Mouse (Mus musculus) layer of hippocampus, adult 9-10 months (tissue): ENCODE data around the gene Ptprn2.

Experiments
- DNase-seq: peaks from one replicate; pipeline ENCODE4 v3.0.0; 2022; ENCODE audit warnings: low spot score

The Ptprn2 gene

DNA sequence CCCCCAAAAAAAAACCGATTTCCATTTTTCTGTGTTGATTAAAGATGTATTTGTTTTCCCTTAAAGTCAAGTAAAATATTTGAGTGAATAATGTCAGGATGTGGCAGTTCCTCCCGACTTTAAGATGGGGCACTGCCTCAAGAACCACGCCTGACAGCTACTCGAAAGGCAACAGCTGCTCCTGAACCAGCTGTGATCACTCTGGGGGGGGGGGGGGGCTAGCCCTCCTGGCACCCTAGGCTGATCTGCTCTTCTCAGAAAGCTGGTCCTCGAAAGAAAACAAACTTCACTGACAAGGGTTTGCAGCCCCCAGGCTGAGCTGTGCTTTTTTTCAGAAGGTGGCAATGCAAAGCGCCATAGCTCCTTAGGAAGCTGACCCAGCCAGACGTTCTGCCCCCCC, 663.7 kb downstream of the Ptprn2 start:
- no peak for DNase-seq

DNA sequence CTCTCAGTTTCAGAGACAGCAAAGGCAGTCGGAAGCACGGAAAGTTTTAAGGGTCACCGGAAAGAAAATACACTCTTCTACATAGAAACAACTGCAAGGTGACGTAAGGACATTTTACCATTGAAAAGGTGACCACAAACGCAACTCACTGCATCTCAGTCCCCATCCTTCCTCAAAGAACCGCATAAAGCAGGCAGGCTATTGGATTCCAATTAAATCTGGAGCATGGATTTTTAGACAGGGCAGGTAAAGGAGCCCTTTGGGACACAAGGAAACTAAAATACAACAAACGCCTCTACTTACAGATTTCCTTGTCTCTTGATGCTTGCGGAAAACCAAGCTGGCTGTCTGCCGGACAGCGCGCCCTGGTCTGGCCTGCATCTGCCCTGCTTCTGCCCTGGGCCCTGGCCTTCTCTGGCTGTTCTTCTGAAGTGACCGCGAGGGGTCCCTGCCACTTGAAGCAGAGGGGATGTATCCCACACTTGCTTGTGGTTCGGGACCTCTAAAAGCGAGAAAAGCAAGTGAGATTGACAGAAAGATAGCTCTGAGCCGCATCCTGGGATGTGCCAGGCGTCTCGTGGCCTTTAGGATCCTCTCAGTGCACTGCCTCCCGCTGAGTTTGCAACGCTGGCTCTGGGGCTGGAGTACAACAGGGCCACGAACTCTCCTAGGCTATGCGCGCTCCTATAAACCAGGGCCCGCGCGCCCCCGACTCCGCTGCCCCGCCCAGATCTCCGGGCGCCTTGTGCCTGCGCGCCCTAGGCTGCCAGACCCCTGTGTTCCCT, 665.3 kb downstream of the Ptprn2 start:
- DNase-seq, result no peak

DNA sequence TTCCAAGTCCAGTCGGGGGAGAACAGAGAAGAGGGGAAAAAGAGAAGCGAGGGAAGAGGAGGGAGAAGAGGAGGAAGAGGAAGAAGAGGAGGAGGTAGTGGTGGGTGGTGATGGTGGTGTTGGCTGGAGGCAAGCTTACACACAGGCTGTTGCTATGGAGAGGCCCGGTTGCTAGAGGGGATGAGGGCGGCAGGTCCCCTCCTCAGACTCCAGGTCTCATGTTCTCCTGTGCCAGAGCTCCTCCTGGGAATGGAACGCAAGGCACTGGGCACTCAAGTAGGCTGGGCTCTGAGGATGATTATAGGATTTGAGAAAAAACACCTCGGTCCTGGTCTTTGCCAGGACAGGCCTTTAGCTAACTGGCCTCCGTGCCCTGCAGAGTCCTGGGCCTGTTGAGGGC, 666.1 kb downstream of the Ptprn2 start:
- DNase-seq, result no peak

DNA sequence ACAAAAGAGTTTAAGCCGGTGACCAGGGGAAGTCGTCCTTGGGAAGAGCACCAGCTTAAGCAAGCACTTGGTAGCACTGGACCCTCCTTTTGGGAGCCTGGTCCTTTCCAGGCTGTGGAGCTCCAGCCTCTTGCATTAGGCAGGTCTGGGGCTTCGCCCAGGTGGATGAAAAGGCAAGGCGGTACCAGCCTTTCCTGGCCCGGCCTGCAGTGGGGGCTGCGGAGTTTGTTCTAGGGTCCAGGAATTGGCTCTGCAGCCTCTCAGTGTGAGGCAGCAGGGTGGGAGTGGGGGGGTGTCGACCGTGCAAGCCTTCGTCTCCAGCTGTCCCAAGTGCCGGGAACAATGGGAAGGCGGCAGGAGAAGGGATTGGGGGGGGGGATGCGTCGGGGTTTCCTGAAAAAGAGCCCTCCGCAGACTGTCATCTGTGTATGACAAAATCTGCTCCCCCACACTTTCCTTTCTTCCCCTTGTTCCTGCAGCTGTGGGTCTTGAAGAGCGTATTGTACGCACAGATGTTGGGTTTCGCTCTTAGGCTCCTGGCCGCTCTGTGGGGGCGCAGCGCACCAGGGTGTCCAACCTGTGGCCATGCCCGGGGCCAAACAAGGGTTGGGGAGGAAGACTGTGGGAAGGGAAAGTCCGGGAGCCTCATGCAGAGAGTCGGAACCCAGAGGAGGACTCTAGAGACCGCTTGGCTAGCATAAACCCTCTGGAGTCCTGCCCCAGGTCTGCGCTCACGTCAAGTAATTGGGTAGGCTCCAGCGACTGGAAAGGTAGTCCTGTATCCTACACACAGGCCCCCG, 667.0 kb downstream of the Ptprn2 start:
- no peak for DNase-seq

DNA sequence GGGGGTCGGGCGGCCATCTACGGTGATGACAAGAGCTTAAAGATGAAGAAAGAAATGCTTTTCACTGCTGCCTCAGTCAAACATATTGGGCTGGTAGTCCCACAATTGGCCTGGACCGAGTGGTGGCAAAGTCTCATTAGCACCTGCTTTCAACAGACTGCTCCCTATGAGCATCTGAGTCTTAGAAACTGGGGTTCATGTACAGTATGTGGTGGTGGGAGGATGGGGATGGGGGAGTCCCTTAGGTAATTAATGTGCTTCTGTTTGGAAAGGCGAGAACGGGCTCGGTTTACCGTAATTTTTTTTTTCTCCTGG, 667.6 kb downstream of the Ptprn2 start:
- no peak for DNase-seq

DNA sequence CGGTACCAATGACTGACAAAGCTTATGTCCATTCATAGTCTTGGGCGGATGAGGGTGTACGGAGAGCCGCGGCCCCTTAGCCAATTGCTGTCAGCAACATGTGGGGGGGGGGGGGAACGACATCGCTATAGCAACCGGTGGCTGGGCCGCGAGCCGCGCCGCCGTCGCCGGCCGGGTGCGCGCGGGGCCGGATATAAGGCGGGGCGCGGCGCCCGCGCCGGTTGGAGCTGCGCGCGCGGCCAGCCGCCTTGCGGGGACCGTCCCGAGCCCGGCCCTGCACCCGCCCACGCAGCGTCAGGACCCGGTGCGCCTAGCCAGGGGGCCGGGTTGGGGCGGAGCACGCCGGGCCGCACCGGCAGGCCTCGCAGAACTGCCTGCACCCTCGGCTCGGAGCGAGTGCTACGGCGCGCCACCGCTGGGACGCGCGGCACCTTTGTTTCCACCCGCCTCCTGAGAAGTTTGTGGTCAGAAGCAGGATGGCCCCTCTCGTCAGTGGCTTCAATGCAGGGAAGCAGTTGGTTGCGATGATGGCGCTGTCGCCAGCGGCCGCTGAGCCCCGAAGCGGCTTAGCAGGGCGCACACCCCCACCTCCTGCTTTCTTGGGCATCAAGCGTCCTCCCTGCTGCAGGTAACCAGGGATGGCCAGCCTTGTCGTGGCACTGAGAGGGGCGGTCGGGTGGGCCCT, 668.3 kb downstream of the Ptprn2 start:
- no peak for DNase-seq

DNA sequence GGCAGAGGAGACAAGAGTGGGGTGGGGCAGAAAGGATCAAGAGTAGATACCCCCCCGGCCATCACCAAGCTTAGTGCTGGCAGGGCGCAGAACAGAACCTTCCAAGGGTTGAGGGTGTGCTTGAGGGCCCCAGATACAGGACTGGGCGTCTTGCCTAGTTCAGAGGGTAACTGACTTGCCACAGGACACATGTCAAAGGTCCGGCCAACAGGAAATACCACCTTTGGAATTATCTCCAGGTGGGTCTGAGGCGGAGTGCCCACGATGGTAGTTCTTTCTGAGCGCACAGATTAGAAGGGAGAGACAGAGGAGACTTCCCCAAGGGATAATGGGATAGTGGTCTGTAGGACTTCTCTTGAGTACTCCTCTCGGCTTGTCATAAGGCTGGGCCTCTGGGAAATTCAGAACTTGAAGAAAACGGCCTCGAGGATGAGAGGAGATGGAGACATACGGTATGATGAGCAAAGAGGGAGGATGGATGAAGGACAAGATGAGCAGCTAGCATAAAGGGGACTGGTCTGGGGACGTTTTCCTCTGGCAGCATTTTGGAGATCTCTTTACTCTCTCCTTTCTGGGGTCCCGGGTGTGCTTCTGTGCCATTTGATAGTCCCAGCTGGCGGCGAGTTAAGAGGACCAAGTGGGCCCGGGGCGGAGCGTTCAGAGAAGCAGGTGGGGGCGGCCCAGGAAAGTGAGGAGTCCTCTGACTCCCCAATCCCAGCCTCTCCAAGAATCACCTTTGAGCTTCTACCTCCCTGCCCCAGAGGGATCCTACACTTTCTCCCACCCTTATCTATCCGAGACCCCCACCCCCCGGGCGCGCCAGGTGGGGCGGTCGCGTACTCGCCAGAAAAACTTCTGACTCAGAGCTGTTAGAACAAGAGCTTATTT, 669.1 kb downstream of the Ptprn2 start:
- no peak for DNase-seq

DNA sequence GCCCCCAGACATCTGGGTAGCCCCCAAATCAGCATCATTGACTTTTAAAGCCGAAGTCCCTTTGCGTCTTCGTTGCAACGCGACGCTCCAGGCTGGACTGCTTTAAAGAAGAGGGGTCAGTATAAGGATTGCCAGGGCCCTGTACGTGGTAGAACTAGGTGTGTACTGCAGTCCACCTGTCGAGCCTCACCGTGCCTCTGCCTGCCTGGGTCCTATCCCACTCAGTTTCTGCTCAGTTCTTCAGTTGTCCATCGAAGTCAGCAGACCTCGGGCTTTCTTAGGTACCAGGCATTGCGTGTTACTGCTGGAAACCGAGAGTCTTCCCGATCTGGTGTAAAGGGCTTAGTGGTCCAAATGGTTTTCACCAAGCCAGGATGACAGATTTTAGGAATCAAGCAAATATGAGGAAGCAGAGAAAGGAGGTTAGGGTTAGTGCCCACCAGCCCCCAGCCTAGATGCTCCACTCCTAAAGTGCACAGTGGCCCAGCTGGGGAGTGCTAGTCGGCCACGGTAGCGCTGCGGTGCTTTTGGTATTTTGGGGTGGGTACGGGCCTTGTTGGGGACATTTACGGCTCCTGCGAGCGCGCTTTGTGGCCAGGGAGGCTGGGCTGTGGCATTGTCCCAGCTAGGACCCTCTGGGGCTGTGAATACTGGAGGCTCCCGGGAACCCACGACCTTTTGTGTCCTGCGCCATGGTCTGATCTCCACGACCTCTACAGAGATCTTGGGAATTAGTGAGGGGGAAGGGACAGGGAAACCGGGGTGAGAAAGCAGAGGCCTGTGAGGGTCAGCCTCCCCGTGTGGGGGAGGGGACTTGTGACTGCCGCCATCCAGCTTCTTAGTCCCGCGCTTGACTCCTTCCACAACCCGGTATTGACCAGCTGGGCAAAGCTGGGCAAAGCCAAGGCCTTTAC, 670.0 kb downstream of the Ptprn2 start:
- no peak for DNase-seq

DNA sequence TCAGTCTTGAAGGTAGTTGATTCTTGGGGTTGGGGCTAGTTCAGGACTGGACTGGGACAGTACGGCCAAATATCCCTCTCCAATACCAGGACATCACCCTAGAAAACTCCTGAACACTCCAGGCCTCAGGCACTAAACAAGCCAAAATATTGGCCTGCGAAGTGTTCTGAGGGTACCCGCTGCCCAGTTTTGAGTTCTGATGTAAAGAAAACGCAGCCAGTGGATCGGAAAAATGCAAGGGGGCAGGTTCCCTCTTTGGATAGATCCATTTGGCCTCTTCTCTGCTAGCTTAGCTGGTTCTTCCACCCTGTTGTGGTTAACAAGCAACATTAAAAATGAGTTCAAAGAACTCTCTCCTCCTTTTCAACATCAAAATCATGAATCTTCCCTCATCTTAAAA, 670.7 kb downstream of the Ptprn2 start:
- DNase-seq, result no peak

DNA sequence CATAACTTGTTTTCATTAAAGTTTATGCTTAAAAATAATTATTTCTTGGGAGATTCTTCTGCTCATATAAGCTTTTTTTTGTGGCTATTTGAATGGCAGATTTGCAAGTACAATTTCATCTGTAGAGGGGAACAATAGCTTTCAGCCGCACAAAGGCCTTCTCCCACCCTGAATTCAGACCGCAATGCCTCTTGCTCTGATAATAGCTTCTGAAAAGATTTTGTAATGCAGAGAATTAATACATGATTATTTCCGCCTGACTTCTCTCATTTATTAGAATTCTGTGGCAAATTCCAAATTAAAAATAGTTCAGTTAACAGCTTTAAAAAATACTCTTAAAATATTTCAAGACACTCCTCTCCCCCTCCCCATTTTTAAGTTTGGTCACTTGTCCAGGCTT, 671.3 kb downstream of the Ptprn2 start:
- no peak for DNase-seq

DNA sequence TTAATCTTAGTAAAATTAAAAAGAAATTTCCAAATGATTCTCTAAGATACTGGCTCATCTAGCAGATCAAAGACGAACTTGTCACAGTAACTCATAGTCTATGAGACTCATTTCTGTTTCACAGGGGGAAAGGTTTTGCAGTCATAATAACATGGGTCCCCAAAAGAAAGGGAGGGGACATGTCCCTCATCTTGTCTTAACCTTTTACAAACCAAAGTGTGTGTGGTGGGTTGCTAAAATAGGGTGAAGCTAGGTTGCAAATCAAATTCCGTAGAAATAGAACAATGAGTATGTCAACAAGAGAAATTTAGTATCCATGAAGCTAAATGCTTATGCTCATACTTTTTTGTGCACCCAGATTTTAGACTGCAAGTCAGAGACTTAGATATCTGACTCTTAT, 671.7 kb downstream of the Ptprn2 start:
- DNase-seq, result no peak

DNA sequence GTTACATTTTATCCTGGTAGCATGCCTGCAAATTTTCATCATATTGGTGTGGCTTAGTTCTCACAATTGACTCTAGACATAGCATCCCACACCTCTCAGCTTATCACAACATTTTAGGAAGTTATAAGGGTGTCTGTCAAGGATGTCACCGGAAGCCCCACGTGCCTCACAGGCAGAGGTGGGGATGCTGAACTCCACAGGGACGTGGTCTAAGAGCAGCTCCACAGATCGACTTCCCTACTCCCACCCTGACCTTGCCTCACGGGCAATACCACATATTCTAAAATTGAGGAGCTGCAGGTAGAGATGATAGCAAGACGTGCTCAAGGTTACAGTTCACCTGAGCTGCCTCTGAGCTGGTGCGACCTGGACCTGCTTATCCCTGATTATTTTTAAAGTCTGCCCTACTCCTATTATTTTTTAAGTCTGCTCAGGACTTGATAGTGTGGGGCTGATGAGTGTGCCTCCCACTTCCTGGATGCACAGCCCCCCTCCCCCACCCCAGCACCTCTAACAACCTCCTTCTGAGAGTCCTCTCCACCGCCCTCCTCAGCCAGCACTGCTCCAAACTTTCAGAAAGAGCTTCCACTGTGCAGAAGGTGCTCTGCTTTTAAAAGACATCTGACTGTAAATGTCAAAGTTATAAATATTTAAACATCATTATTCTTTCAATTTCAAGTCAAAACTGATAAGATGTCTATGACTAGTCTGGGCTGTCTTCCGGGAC, 672.3 kb downstream of the Ptprn2 start:
- no peak for DNase-seq

DNA sequence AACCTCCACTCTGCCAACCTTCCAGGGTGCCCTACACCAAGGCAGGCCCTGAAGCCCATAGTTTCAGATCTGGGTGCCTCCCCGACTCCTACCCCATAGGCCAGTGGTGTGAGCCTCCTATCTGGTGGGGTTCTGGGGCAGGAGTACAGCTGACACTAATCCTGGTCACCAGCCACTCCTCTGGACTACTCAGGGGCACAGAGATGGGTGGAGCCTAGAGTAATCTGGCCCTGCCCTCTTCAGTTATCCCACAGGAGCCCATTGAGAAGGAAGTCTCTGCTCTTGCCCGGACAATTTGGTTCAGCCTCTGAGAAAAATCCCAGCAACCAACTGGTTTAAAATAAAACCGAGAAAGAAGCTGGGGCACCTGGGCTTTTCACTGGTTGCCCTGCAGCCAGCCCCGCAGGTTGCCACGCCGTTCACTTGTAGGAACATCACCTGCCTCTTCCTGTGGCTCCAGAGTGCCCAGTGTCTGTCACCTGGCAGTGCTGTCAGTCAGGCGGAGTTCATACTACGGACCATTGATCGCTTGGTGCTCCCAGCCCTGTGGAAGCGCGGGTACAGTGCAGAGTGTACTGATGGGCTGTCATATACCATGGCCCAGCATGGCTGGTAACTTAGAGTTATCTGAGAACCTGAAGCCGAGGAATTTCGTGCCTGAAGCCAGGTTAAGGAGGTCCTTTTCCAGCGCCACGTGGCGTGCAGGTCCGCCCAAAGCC, 673.6 kb downstream of the Ptprn2 start:
- no peak for DNase-seq

DNA sequence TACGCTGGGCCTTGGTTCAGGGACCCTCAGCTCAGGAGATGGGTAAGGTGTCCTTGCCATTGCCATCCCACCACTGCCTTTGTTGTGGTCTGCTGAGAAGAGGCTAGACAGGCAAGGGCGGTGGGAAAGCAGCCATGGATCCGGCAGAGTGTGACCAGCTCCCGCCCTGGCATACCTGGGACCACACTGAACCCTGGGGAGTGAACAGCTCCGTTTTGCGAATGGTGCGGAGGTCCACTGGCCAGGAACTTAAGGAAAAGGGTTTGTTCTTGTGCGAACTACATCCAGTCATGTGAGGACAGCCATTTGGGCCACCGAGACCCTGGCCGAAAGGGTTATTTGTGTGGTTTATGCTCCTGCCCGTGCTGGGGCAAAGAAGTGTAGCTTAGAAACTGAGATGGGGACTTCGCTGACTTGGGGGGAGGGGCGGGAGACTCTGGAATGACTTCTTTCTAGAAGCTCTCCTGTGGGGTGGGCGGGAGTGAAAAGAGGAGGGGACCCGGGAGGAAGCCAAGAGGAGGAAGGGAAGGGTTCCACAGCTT, 674.2 kb downstream of the Ptprn2 start:
- DNase-seq, result no peak

DNA sequence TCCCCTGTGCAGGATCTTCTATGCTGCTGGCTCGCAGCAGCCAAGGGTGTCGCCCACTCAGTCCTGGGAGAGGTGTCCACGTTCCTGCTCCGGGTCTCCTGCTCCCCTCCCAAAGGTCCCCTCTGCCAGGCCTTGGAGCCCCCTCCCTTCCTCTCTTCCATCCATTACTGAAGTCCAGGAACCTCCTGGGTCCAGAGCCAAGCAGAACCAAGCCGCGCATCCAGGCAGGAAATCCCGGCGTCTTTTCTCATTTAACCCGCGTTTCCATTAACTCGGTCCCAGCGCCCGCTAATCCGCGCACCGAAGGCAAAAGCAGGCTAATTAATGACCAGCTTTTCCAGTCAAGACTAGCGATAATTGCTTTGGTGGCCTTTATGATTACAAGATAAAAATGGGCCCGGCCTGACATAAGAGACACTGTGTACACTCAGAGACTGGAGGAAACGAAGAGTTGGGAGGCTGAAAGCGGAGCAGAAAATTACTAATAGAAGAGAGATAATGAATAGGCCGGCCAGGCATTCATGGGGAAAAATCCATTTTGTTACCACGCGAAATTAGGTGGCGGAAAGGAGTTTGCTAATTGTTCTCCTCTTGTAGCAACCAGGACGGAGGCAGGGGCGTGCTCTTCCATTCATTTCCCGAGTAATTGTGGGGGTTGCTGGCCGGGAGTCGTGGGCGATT, 674.8 kb downstream of the Ptprn2 start:
- DNase-seq, result no peak

DNA sequence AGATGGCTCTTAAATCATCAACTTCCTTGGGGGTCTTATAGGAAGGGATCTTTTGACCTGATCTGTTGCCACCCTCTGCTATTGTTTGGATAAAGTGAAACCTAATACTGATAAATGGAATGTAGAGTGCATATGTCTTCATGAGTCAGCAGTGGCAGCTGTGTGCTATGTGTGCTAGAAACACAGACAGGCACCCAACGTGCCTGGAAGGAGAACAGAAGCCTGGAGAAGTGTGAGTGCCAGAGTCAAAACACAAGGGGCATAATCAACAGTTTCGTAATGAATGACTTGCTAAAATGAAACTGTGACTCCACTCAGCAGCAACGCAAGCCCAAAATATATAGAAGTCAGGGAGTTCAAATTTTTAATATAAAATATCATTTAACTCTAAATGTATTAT, 676.7 kb downstream of the Ptprn2 start:
- no peak for DNase-seq

DNA sequence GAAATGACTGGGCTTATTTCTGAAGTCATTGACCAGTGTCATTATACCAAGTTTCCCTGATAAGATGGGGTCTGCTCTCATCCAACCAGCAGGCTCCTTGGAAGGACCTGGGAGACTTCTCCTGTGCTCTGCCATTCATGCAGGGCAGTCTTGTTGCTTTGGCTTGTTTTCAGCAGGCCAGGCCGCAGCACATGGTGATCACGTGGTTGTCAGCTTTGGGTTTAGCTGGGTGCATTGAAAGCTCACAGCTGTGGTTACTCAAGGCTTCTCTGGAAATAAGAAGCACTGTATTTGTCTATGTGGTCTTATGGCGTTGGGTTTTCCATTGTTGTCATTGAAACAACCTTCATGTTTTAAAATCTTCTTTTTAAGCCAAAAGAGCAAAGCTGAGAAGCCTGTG, 678.3 kb downstream of the Ptprn2 start:
- DNase-seq, result no peak

DNA sequence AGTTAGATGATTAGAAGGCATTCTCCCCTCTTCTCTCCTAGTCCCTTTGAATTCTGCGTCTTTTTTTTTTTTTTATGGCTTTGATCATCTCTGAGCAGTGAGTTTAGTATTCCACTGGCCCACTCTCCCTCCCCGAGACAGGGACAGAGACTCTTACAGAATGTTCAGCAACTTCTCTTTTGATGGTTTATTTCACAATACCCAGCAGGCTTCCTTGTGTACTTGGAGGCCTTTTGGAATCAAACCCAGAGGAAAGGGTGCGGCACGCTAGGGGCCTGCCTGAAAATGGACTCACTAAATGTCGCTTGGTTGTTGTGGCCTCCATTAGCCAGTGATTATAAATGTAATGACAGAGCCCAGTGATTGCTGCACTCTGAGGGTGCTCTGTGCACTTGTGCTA, 680.7 kb downstream of the Ptprn2 start:
- no peak for DNase-seq

DNA sequence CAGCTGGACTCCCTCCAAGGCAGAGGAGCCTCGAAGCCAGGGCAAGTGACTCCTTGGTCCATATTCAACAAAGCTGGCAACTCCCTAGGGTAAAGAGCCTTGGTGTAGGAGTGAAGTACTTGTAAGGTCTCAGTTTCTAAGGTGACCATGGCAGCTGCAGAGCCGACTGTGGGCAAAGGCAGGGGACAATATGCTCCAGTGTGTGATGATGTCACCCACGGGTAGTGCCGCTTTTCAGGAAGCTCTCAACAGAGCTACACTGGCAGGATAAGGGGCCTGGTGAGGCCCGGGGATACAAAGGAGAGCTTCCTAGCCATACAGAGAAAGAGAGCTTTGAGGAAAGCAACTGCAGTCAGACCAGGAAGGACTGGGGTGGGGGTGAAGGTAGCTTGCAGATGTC, 684.1 kb downstream of the Ptprn2 start:
- DNase-seq, result no peak
